Mouse (Mus musculus) forelimb bud, embryonic 11.5 days (tissue): ENCODE results near the gene D930048N14Rik.
A peak's percentile ranks its signal among the peaks of the same experiment; 100 is the strongest.
"Not testable (repeated sequence)": the region's sequence is repeated elsewhere in the genome, so short reads cannot be mapped to it uniquely, and the experiment has no call there.

ENCODE experiments used
- DNase-seq: peaks from one replicate; pipeline ENCODE4 v3.0.0-alpha.2; 2012; ENCODE audit warnings: low read depth, low spot score

Gene D930048N14Rik

DNA sequence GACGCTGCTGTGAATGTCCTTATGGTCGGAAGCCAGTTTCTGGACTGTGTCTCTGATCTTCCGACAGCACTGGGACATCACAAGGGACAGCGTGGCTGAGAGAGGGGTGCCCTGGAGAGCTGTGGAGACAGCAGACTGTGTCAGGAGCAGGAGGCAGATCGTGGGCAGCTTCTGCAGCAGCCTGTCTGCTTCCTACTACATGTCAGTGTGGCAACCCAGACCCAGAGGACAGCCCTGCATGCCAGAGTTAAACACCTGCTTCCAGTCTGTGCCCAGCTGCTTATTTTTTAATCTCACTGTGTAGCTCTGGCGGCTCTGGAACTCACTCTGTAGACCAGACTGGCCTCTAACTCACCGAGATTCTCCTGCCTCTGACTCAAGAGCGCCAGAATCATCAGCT is 22.8 kb upstream of the D930048N14Rik start:
- DNase-seq, result no peak

GRCm38 (mm10) chr11:51629651-51630314 is 21.0 kb upstream of the D930048N14Rik start:
- DNase-seq, result no peak

DNA sequence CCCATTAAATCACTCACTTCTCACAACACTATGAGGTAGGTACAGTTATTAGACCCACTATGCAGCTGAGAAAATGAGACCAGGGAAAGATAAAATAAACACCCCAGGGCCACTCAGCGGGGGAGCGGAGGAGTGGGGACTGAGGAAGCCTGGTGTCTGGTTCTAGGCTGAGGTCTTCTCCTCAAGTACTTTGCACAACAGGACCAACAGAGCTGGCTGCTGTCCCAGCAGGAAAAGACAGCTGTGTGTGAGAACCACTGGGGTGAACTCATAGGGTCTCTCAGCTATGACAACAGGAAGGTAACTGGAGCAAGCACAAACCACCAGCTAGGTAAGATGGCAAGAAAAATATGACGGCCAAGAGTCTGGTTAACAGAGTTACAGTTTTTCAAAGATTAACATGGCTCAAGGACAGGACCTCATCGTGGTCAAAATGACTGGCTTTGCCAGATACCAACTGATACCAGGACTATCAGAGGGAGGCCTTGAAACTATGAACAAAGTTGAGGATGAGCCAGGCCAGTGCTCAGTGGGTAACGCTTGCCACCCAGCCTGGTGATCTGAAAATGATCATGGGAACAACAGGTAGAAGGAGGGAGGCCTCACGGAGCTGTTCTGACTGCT is 18.5 kb upstream of the D930048N14Rik start:
- no peak for DNase-seq

GRCm38 (mm10) chr11:51633200-51633599 is 17.6 kb upstream of the D930048N14Rik start:
- not testable (repeated sequence) for DNase-seq

DNA sequence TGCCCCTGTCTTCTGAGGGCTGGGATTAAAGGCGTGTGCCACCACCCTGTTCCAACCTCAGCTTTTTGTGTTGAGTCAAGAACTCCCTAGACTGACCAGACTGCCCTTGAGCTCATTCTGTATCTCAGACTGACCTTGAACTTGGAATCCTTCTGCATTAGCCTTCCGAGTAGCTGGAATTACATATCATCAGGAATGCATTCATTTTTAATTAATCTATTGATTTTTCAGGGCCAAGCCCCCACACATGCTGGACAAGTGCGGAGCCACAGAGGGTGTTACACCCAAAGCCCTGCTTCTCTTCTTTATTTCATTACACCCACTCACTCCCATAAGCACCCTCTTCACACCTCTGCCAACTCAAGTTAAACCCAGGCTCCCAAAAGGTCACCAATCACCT is 17.0 kb upstream of the D930048N14Rik start:
- DNase-seq, result no peak

GRCm38 (mm10) chr11:51635127-51635524 is 15.6 kb upstream of the D930048N14Rik start:
- DNase-seq, result no peak

GRCm38 (mm10) chr11:51635525-51636322 is 15.0 kb upstream of the D930048N14Rik start, which contains the start of gene Rmnd5b:
Gene Rmnd5b, minus strand, starts transcription at chr11:51635896.
- peak; percentile 86 for DNase-seq

GRCm38 (mm10) chr11:51636323-51636684 is 14.4 kb upstream of the D930048N14Rik start:
- peak; percentile 76 for DNase-seq

- peak; percentile 86 for DNase-seq
Observed at GRCm38 (mm10) chr11:51637971-51638414, 12.8 kb upstream of the D930048N14Rik start.

DNA sequence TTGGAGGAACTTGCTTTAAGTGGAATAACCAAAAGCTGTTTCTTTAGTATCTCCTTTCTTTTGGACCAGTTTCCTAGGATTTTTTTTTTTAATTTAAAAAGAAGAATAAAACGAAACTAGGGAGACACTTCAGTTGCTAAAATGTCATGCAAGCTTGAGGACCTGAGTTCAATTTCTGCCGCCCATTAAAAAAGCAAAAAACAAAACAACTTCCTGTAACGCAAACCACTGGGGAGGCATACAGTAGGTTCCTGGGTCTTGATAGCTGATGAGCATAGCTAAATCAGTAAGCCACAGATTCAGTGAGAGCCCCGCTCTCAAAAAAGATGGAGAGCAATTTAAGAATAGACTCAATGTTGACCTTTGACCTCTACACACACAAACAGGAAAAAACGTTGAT is 12.3 kb upstream of the D930048N14Rik start:
- no peak for DNase-seq

- DNase-seq, result no peak
Observed at GRCm38 (mm10) chr11:51640748-51641147, 10.0 kb upstream of the D930048N14Rik start.

- DNase-seq, result no peak
Observed at GRCm38 (mm10) chr11:51643202-51643601, 7.6 kb upstream of the D930048N14Rik start.

- DNase-seq, result no peak
Observed at GRCm38 (mm10) chr11:51643761-51644160, 7.0 kb upstream of the D930048N14Rik start.

GRCm38 (mm10) chr11:51644217-51644616 is 6.5 kb upstream of the D930048N14Rik start:
- DNase-seq, result no peak

GRCm38 (mm10) chr11:51645293-51645692 is 5.5 kb upstream of the D930048N14Rik start:
- DNase-seq, result no peak

DNA sequence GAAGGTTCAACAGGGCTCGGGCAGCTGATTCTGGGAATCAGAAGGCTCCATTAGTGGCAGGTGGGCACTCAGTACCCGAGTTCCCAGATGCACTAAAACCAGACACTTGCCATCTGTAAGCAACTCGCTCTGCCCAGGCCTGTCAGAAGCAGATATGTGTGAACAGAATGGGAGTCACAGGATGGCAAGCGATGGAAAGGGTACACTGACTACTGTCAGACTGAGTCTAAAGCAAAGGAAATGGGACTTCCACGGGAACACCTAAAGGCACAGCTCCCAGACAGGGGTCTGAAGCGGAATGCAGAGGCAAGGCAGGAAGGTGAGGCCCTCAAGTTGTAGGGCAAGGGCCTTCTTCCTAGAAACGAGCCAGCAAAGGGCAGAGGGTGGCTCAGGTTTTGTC is 4.5 kb upstream of the D930048N14Rik start:
- DNase-seq, result no peak

DNA sequence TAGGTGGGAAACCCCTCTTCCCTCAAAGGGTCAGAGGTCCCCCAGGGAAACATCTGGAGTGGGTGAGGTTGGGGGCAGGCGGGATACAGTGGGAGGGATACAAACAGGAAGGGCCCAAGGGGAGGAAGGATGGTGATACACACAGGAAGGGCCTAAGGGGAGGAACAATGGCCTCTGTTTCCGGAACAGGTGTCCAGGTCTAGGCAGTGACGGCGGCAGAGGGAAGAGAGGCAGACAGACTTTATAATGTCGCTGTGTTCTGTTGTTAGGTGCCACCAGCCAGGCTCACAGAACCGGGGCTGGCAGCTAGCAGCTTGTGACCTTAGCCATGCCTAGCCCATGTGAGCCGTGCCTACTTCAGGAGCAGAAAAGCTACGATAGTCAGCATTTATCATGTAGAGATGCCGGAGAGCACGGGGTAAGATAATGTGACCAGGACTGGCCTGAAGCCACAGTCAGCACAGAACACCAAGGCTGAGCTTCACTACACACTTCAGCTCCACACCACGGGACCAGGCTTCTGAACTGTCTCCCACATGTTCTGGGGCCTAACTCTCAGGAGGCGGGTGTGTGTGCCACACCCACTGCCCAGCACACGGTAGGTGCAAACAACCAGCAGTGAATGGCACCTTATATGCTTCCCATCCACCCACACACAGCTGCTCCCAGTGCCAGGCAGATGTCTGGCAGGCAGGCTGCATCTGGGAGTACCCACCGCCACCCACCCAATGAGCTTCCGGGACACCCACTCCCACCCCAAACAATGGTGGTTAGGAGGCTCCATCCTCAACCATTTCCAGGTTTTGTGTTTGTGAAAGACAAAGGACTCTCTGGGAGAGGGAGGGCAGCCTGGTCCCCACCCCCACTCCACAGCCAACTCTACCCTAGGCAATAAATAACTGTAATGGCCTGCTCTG is 3.7 kb upstream of the D930048N14Rik start:
- DNase-seq, result no peak

DNA sequence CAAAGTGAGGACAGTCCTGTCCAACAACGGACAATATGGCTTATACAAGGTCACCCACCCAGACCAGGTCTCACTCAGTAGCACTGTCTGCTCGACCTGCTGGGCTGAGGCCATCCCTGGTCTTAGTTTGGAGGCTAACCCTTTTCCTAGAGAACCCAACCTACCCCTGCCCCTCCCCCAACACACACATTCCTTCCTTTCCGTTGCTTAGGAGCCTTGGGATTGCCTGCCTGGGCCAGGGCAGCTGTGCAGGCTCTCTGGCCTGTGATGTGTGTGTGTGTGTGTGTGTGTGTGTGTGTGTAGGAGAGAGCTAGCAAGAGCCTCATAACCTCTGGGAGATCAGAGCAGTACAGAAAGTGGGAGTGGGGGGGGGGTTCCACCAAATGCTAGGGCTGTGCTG is 2.2 kb upstream of the D930048N14Rik start:
- peak; percentile 73 for DNase-seq

DNA sequence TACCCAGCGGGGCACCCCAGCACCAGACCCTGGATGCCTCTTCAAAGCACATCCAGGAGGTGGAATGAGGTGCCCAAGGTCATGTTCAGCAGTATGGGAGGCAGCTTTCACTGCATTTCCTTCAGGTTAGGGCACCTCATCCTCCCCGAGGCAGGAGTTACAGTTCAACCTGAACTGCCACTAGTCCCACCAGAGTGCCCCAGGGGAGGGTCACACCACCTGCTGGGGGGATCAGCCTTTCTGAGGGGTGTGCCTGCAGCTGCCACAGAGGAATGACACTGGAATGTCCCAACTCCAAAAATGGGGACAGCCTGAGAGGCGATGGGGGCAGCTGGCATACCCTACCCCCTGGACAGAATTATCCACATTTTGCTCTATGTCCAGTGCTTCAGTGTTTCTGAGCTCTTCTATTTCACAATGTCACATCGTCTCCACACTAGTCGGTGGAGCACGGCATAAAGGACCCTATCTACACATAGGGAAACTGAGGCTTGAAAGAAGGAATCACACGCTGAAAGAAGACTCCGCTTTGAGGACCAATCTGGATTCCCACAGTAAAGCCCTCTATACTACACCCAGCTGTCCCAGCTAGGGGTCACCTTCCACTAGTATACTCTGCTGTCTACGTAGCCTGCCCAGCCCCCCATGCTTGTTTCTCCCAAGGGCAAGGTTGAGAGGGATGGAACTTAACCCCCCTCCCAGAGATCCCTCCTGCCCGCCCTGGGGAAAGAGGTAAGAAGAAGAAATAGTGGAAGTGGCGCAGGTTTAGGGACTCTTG is 1.5 kb upstream of the D930048N14Rik start:
- no peak for DNase-seq

DNA sequence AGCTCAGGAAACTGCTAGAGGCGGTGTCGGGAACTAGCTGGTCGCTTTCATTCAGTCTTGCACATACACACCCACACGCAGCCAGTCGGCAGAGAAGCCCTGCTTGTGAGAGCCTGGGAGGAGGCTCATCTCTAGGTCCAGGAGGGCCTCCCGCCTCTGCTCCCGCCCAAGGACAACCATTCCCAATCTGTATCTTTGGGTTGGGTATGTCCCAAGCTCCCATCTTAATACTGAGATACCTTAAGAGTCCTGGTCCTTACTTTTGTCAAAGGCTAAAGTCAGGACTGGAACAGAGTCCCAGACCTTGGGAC is 910 bp upstream of the D930048N14Rik start:
- DNase-seq, result no peak

DNA sequence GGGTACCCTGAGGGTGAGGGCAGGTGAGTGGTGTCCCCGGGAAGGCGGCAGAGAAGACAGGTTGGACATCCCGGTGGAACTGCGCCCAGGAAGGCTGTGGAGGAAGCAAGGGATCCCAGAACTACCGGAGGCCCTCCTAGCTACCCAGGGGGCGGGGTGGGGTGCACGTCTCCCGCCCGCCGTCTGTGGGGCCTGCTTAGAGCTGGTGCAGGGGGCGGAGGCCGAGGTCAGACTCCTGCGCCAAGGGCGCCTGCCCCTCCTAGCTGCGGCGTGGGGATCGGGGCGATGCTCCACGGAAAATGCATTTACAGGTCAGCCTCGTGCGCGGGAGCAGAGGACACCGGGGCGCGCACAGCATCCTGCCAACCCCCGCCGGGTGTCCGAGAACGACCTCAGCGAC is 493 bp upstream of the D930048N14Rik start:
- DNase-seq, result no peak
